Mouse (Mus musculus) heart, embryonic 13.5 days (tissue): ENCODE data around the gene Higd1c. TPM values are rescaled to one million over a fixed set of nuclear protein-coding genes. Genes with fewer than 3 reads are reported as not detected.
"Not testable (repeated sequence)": the region's sequence is repeated elsewhere in the genome, so short reads cannot be mapped to it uniquely, and the experiment has no call there.

Experiments
- ATAC-seq: fragments of 200-750 bp; cut with Nextera tagmentation; 2 replicates; pipeline ENCODE4 v1.8.0; 2017; ENCODE audit warnings: moderate TSS enrichment; ENCODE audit not compliant: insufficient number of reproducible peaks, low FRiP score, low TSS enrichment; ENCODE audit errors: extremely low read depth
- H3K27ac ChIP-seq: fragments of 300-500 bp; sonication (generic); replicated peaks from 2 replicates; pipeline ENCODE4 v1.5.1; 2015; ENCODE audit warnings: moderate library complexity, mild to moderate bottlenecking, inconsistent platforms
- H3K27me3 ChIP-seq: fragments of 300-500 bp; sonication (generic); replicated peaks from 2 replicates; pipeline ENCODE4 v1.6.1; 2015; ENCODE audit warnings: mild to moderate bottlenecking, inconsistent platforms
- H3K36me3 ChIP-seq: fragments of 300-500 bp; sonication (generic); 2 replicates; pipeline ENCODE4 v1.6.1; 2015; ENCODE audit warnings: mild to moderate bottlenecking, inconsistent platforms
- H3K4me1 ChIP-seq: fragments of 300-500 bp; sonication (generic); 2 replicates; pipeline ENCODE4 v1.6.1; 2015; ENCODE audit warnings: inconsistent platforms
- H3K4me2 ChIP-seq: fragments of 300-500 bp; sonication (generic); 2 replicates; pipeline ENCODE4 v1.6.1; 2015; ENCODE audit warnings: inconsistent platforms, mild to moderate bottlenecking, moderate library complexity
- H3K4me3 ChIP-seq: fragments of 300-500 bp; sonication (generic); 2 replicates; pipeline ENCODE4 v1.5.1; 2015; ENCODE audit warnings: moderate library complexity, mild to moderate bottlenecking, inconsistent platforms
- H3K9ac ChIP-seq: fragments of 300-500 bp; sonication (generic); 2 replicates; pipeline ENCODE4 v1.6.1; 2015; ENCODE audit warnings: inconsistent platforms, mild to moderate bottlenecking, moderate library complexity
- H3K9me3 ChIP-seq: fragments of 300-500 bp; sonication (generic); 2 replicates; pipeline ENCODE4 v1.6.1; 2016; ENCODE audit warnings: inconsistent platforms
- WGBS: fragments of 180-500 bp; shearing (Covaris S2); methylation state at CpG from one replicate; pipeline ENCODE4 v1.1.7; 2015; ENCODE audit warnings: mixed read lengths; 5-methylcytosine and 5-hydroxymethylcytosine counted together
- polyA plus RNA-seq: library from polyadenylated mRNA; unstranded; fragments of >200 nt; fragmentation: Nextera tagmentation; extraction: Ambion mirVana; gene quantifications from 2 replicates; pipeline ENCODE4 v1.2.1, GENCODE M21; 2015

Gene Higd1c
- polyA plus RNA-seq, 1 experiment from 2014 or later, result not detected

DNA sequence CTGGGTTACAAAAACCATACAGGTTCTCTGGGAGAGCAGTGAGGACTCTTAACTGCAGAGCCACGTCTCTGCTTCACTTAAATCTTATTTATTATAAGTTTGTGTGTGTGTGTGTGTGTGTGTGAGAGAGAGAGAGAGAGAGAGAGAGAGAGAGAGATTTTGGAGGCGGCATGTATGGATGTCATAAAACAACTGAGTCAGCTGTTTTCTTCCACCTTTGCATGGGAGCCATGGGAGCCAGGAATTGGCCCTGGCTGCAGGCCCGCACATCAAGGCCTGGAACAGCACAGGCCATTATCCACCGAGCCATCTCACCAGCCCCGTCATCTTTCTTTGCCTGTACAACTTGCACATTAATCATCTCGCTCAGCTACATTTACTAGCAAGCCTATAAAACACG lies 2.8 kb downstream of the Higd1c start:
- Histone ChIP-seq H3K4me1 (no peaks in the 10 kb centered on the region), H3K4me3 (no peak overlapping the region), H3K9me3 (no peaks in the 10 kb centered on the region), H3K9ac (no peak overlapping the region), H3K36me3 (no peaks in the 10 kb centered on the region), H3K27ac (no peak overlapping the region), H3K4me2 (no peak overlapping the region), H3K27me3 (no peaks in the 10 kb centered on the region)
- ATAC-seq, result no peak
- 77% methylated on average over 7 of the region's 7 CpGs for WGBS

- H3K4me1 ChIP-seq, result no peaks in the 10 kb centered on the region
- no peaks in the 10 kb centered on the region for H3K27me3 ChIP-seq
- no peak overlapping the region for H3K4me2 ChIP-seq
- peaks cover 14% of the 10 kb centered on the region; the same call in 1 of the 2 replicates for H3K9me3 ChIP-seq
- WGBS, result 33% methylated on average over 5 of the region's 5 CpGs
- no peak overlapping the region for H3K4me3 ChIP-seq
- H3K9ac ChIP-seq, result no peak overlapping the region
- no peak overlapping the region for H3K27ac ChIP-seq
- ATAC-seq, result no peak
- no peaks in the 10 kb centered on the region for H3K36me3 ChIP-seq
Observed at GRCm38 (mm10) chr15:100375066-100375465, 10.7 kb downstream of the Higd1c start.

- not testable (repeated sequence) for ATAC-seq, H3K4me3 ChIP-seq, H3K36me3 ChIP-seq, H3K4me1 ChIP-seq, H3K9ac ChIP-seq, H3K4me2 ChIP-seq, H3K27me3 ChIP-seq, H3K27ac ChIP-seq
- WGBS, result 31% methylated on average over 4 of the region's 9 CpGs
- peaks cover 13% of the 10 kb centered on the region; the same call in 1 of the 2 replicates for H3K9me3 ChIP-seq
Observed at GRCm38 (mm10) chr15:100377847-100378505, 13.6 kb downstream of the Higd1c start.

GRCm38 (mm10) chr15:100379658-100380057 lies 15.3 kb downstream of the Higd1c start:
- 78% methylated on average over 8 of the region's 8 CpGs for WGBS
- H3K9ac ChIP-seq, result no peak overlapping the region
- no peaks in the 10 kb centered on the region for H3K36me3 ChIP-seq
- H3K27ac ChIP-seq, result no peak overlapping the region
- H3K4me2 ChIP-seq, result no peak overlapping the region
- no peak for ATAC-seq
- H3K27me3 ChIP-seq, result 0 out of 2 replicates have a peak, but pooled peaks cover 4% of the 10 kb centered on the region
- H3K9me3 ChIP-seq, result no peaks in the 10 kb centered on the region
- no peaks in the 10 kb centered on the region for H3K4me1 ChIP-seq
- no peak overlapping the region for H3K4me3 ChIP-seq

DNA sequence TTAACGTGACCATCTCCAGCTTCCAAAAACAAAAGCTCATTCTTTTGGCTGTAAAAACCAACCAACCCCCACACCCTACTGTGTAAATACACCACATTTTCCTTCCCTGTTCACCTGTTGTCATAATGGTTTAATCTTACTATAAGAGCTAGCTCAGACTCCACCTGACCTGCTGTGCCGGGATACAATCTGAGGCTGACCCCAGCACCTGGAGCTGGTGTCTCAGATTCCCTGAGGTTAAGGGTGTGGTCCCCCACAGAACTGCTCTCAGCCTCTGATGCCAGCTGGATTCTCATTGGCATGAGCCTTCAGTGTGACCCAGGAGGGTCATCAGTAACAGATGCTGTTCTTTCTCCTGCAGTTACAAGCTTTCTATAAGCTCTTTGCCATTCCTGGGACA lies 15.8 kb downstream of the Higd1c start:
- no peak overlapping the region for H3K4me2 ChIP-seq
- H3K9ac ChIP-seq, result no peak overlapping the region
- no peaks in the 10 kb centered on the region for H3K4me1 ChIP-seq
- H3K27ac ChIP-seq, result no peak overlapping the region
- H3K4me3 ChIP-seq, result no peak overlapping the region
- 0 out of 2 replicates have a peak, but pooled peaks cover 4% of the 10 kb centered on the region for H3K27me3 ChIP-seq
- H3K36me3 ChIP-seq, result no peaks in the 10 kb centered on the region
- WGBS, result 66% methylated on average over 2 of the region's 2 CpGs
- ATAC-seq, result no peak
- H3K9me3 ChIP-seq, result no peaks in the 10 kb centered on the region

DNA sequence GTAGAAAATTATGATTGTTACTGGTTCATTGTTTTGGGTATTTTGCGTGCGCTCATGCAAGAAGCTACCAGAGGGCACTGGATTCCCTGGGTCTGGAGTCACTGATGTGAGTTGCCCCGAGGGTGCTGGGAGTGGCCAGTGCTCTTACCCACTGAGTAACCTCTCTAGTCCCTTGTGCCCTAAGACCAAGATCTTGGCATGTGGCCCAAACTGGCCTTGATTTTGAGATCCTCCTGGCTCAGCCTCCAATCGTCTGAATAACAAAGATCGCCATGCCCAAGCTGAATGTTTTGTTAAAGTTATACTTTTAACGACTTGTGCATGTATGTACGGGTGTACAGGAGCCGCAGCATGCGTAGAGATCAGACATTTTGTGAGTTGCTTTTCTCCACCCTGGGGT lies 21.4 kb downstream of the Higd1c start:
- Histone ChIP-seq H3K9ac (no peak overlapping the region), H3K4me1 (peaks cover 16% of the 10 kb centered on the region), H3K27me3 (0 out of 2 replicates have a peak, but pooled peaks cover 4% of the 10 kb centered on the region), H3K4me3 (no peak overlapping the region), H3K9me3 (no peaks in the 10 kb centered on the region), H3K27ac (no peak overlapping the region), H3K4me2 (no peak overlapping the region), H3K36me3 (no peaks in the 10 kb centered on the region)
- 90% methylated on average over 9 of the region's 9 CpGs for WGBS
- no peak for ATAC-seq

DNA sequence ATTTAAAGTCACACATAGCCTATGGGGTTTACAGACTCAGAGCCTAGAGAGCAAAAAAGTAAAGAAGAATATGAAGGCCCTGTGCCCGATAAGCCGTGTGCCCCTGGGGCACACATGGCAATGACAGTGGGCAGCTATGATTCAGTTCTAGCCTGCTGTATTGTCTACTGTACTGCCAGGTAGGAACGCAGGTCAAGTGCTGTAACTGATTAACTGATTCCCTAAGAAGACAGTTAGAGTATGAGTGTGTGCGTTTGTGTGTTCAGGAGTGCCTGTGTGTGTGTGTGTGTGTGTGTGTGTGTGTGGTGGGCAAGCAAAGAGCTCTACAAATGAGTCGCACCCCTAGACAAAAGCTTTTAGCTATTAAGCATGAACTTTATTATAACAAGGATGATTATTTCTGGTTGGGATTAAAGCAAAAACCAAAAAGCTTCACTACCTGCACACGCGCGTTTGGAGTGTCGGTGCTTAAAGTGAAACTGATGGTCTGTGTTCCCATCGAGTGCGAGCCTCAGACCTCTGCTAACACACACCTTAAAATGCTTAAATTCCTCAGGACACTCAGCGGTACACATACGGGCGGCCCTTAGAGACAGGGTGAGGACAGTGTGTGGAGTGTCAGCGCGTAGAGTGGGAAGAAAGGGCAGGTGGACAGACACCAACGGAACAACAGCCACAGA lies 23.3 kb downstream of the Higd1c start:
- 91% methylated on average over 17 of the region's 17 CpGs for WGBS
- Histone ChIP-seq H3K9ac (no peak overlapping the region), H3K9me3 (no peaks in the 10 kb centered on the region), H3K4me1 (peaks cover 32% of the 10 kb centered on the region), H3K27me3 (0 out of 2 replicates have a peak, but pooled peaks cover 4% of the 10 kb centered on the region), H3K36me3 (no peaks in the 10 kb centered on the region), H3K4me3 (no peak overlapping the region), H3K27ac (no peak overlapping the region), H3K4me2 (no peak overlapping the region)
- ATAC-seq, result no peak

GRCm38 (mm10) chr15:100388224-100388835 lies 24.0 kb downstream of the Higd1c start:
- WGBS, result 88% methylated on average over 16 of the region's 16 CpGs
- Histone ChIP-seq H3K9me3 (no peaks in the 10 kb centered on the region), H3K4me1 (peaks cover 38% of the 10 kb centered on the region), H3K36me3 (peaks cover 3% of the 10 kb centered on the region), H3K27me3 (no peaks in the 10 kb centered on the region), H3K4me2 (no peak overlapping the region), H3K27ac (no peak overlapping the region), H3K9ac (no peak overlapping the region), H3K4me3 (no peak overlapping the region)
- ATAC-seq, result no peak

DNA sequence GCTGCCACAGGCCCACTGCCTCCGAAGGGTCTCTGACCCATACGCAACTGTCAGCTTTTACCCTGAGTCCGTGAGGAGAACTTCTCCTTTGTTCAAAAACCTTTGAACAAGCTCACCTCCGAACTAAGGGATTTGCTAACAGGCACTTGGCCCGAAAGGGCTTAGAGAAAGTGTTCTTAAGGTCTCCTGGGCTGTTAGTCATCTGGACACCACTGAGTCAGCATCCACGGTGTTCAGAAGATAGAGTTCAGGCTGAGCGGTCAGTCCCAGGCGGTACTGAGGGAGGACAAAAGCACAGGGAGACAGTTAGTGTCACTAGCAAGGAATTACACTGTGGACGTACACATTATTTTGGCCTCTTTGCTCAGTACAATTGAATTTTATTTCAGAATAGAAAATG lies 24.5 kb downstream of the Higd1c start:
- WGBS, result 72% methylated on average over 9 of the region's 9 CpGs
- H3K36me3 ChIP-seq, result peaks cover 9% of the 10 kb centered on the region
- no peaks in the 10 kb centered on the region for H3K27me3 ChIP-seq
- H3K9me3 ChIP-seq, result no peaks in the 10 kb centered on the region
- peaks cover 40% of the 10 kb centered on the region for H3K4me1 ChIP-seq
- no peak for ATAC-seq
- no peak overlapping the region for H3K9ac ChIP-seq
- H3K4me3 ChIP-seq, result no peak overlapping the region
- H3K4me2 ChIP-seq, result no peak overlapping the region
- H3K27ac ChIP-seq, result no peak overlapping the region

- WGBS, result 51% methylated on average over 7 of the region's 7 CpGs
- no peak overlapping the region for H3K27ac ChIP-seq
- H3K9me3 ChIP-seq, result no peaks in the 10 kb centered on the region
- H3K36me3 ChIP-seq, result peaks cover 31% of the 10 kb centered on the region
- H3K4me2 ChIP-seq, result no peak overlapping the region
- no peak for ATAC-seq
- H3K4me3 ChIP-seq, result no peak overlapping the region
- peaks cover 40% of the 10 kb centered on the region for H3K4me1 ChIP-seq
- H3K27me3 ChIP-seq, result no peaks in the 10 kb centered on the region
- H3K9ac ChIP-seq, result no peak overlapping the region
Observed at GRCm38 (mm10) chr15:100391066-100391465, 26.7 kb downstream of the Higd1c start.

DNA sequence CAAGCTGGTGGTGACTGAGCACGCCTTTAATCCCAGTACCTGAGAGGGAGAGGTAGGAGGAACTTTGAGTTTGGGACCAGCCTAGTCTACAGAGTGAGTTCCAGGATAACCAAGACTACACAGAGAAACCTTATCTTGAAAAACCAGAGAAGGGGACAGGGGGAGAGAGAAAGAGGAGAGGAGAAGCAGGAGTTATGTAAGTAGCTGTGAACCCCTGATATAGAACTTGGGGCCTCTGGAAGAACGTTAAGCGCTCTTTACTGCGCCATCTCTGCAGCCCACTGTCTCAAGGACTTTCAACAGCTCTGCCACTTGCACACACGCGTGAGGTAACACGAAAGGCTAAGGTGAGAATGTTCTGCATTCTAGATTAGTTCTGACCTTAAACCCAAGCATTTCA lies 27.3 kb downstream of the Higd1c start:
- no peak overlapping the region for H3K27ac ChIP-seq
- ATAC-seq, result no peak
- H3K27me3 ChIP-seq, result no peaks in the 10 kb centered on the region
- H3K36me3 ChIP-seq, result peaks cover 36% of the 10 kb centered on the region
- WGBS, result 69% methylated on average over 7 of the region's 7 CpGs
- H3K9me3 ChIP-seq, result no peaks in the 10 kb centered on the region
- H3K4me1 ChIP-seq, result peaks cover 40% of the 10 kb centered on the region
- no peak overlapping the region for H3K9ac ChIP-seq
- no peak overlapping the region for H3K4me2 ChIP-seq
- no peak overlapping the region for H3K4me3 ChIP-seq
